Mouse (Mus musculus) right cerebral cortex, postnatal 36 days (tissue): ENCODE measurements around the gene Rps6kl1.

ENCODE experiments used
- DNase-seq, 2 experiments: peaks; one replicate each; pipeline ENCODE4 v3.0.0; 2022; ENCODE audit warnings: low spot score in 2 of 2, mixed read lengths in 1 of 2

Rps6kl1 gene

DNA sequence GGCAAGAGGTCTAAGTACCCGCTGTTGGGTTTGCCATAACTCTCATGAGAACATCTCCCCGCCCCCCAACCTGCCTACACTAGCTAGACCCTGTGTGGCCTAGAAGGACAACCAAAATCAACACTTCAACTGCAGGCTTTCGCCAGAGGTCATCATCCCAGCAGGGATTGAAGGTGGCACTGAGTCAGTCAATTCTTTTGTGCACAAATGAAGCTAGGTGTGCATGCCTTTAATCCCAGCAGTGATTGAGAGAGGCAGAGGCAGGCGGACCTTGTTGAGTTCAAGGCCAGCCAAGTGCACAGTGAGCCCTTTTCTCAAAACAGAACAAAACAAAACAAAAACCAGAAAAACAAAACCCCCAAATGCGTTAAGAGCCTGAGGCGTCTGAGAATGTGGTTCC, 10.0 kb downstream of the Rps6kl1 start:
- no peak for DNase-seq

DNA sequence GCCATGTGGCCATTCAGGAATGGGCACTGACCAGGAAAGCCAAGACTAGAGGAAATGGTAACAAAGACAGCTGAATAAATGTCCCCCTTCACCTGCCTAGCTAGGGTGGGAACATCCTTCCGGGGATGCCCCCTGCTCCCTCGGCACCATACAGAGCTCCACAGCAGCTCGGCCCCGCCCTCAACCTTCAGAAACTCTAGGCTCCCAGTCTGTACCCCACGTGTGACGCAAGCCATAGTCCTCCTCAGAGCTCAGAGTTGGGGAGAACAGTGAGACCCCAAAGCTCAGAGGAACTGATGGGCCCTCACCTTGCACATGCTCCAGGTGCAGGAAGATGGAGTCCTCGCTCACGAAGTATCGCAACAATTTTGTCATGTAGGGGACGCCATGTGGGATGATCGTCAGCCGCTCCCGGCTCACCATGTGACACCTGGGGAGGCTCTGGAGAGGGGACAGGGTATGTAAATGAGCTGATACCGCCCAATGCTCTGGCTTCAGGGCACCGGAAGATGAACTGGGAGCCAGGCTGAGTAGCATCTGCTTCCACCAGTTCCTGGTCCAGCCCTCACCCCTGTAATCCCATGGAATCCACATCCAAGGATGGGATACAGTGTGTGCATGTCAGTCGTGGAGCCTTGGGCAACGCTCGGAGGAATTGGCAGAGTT, 10.9 kb downstream of the Rps6kl1 start:
- no peak for DNase-seq

DNA sequence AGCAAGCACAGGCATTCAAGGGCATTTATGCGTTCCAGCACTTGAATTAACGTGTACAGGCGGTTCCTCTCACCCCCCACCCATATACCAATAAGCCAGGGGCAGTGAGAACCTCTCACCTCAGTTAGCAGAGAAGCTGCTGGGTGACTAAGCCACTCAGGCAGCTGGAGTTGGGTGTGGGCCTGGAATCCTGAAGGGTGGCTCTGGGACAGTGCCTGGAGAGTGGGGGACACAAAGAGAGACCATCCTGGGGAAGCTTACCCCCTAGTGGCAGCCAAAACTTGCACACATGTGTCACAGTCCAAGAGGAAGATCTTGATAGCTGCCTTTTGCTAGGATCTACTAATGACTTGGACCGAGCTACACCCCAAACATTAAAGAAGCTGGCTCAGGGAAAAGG, 14.4 kb downstream of the Rps6kl1 start:
- no peak for DNase-seq

DNA sequence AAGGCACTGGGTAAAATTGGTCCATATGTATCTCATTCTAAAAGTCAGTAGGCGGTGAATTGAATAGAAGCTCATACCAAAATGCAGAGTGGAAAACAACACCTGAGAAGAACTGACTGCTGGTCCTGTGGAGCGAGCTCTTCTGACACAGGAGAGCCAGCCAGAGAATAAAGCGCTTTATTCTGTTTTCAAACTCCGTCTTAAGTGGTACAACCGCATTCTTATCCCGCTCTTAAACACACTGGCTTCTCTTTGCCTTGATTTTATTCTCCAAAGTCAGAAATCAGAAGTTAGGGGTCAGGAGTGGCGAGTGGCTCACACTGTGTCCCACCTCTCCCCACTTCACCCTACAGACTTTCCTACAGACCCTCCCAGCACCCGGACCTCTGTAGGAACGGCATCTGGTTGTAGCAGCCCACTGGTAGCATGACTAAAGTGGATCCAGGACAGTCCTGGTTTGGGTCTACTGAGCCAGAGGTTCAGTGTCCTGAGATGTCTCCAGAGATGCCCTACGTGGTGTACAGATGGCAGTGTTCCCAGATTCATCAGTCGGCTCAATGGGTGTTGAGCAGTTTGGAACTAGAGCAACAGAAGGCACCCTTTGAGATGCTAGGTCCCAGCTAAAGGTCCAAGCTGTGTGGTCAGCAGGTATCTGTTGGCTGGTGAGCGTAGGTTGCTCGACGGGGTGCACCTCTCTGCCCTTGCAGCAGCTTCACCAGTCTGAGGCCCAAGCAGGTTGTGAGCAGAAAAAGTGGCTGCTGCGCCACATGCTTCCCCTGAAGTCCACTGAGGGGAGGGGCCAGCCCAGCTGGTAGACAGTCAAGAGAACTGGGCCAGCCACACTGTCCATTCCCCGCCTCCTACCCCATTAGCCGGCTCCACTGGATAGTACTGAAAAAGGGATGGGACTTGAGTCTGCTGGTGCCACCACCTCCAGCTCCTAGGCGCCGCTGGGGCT, 15.3 kb downstream of the Rps6kl1 start:
- no peak for DNase-seq

DNA sequence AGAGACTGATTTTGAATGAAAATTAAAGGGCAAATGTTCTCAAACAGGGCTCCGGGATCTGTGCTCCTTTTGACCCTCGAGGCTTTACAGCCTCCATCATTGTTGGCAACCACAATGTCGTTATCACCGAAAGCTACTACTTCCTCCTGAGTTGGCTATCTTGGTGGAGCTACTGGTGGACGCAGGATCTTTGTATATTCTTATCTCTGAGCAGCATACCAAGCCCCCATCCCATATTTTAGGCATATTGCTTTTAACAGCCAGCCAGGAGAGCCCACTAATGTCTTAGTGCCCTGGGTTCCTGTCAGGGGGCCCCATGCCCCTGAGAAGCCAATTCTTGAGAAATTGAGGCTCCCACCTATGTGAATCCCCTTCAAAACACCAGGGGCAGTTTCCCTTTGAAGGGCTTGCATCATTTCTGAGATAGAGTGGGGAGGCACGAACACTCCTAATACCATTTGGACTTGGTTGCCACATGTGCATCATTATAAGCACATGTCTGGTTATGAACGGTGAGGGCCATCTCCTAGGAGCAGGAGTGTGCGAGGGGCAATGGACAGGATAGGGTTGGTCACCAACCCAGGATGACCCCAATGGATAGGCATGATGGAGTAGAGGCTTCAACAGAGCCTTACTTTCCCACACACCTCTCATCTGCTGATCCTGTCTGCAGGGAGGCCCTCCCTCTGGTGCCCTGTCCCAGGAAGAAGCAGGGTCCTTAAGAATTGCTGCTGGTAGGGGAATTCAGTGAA, 16.8 kb downstream of the Rps6kl1 start:
- DNase-seq: no peak

DNA sequence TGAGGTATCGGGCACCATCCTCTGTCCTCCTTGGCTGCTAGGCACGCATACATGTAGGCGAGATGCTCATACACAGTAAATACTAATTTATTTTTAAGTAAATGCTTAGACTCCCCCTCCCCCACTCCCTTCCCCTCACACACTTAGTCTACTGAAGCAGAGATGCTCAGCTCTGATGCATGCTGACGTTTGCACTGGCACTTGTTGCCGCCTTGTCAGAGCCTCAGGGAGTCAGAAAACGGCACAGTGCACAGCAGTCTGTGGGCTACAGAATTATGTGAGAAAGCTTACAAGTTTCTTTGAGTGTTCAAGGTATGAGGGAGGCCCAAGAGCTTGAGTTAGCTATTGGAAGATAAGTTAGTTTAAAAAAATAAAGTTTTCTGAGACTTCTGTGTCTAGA, 19.7 kb downstream of the Rps6kl1 start:
- no peak for DNase-seq

DNA sequence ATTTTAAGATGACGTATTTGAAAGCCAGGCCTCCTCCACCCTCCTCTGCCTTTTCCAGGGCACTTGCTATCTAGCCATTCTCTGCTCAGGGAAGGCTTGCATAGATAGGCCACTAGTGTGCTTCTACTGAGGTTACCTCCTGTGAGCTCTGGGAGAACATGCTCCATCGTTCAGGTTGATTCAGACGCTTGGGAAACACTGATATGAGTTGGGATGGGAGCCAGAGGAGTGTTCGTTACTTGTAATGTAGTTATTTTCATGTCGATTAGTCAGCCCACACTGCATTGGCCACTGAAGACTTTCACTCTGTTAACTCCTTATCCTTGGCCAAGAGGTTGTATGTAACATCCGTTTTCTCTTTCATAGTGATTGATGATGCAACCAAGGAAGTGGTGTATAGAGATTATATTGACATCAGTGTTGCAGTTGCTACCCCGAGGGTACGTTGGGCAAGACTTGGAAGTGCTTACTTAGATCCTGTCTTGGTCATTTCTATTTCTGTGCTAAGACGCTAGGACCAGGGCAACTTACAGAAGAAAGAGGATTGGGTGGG, 21.6 kb downstream of the Rps6kl1 start:
- DNase-seq: no peak

DNA sequence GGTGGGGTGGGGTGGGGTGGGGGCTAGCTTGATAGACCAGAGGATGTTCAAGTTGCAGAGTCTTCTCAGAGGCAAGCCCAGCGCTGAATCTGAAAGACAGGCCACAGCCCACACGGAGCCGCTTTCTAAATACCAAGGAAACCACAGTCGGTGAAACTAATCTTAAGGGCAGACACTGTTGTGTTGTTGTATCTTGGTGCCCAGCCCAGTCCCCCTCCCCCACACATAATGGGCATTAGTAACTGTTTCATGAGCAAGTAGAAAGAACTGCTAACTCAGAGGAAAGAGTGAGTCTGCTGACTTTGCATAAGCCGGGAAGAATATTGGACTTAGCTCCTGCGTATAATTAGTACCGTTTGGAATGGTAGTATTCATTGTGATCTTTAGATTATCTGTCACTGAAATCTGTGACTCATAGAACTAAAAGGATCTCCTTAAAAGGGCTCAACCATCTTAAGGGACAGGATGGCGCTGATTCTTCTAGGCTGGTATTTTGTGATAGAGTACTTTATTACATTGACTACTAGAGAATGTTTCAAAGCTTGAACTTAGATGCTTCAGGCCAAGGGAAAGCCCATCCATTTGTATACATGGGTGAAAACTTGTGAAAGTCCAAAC, 24.0 kb downstream of the Rps6kl1 start:
- no peak for DNase-seq

DNA sequence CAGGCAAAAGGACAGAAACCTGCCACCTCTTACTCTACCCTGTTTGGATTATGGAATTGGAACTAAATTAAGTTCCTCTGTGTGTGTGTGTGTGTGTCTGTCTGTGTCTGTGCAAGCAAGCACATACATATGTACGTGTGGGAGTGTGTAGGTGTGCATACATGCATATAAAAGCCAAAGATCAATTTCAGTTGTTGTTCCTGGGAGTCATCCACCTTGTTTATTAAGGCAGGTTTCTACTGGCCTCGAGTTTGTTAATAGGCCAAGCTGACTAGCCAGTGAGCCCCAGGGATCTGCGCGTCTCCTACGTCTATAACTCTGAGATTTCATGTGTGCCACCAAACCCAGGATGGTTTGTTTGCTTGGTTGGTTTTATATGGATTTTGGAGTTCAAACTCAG, 26.3 kb downstream of the Rps6kl1 start:
- DNase-seq: no peak

DNA sequence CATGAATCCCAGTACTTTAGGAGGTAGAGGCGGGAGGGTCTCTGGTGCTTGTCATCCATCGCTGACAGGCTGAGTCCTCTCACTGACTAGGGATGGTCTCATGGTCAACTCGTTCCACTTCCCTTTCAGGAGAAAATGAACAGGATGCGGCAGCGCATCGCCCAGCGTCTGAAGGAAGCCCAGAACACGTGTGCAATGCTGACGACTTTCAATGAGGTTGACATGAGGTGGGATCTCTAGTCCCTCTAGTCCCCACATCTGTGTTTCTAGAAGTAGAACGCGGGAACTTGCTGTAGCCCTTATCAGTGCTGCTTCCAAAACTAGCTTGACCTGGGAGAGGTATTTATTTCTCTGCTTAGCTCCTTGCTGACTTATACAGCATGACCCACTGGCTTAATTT, 27.4 kb downstream of the Rps6kl1 start:
- no peak for DNase-seq

DNA sequence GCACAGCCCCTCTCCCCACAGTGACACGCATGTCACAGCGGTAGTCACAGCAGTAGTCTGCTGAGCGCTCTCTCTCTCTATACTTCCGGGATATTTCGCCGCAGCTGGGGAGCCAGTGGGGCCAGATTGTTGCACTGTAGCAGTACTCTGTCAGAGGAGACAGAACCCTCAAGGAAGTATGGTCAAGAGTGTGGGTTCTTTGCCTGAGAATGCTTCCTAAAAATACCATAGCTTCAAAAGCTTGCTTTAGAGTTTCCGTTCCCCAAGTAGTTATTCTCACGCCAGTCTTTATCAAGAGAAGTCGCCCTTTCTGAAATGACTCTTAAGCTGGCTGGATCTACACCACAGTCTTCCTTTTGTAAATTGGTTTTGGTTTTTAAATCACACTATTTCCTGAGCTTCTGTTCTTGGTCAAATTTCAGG, 27.9 kb downstream of the Rps6kl1 start:
- no peak for DNase-seq

DNA sequence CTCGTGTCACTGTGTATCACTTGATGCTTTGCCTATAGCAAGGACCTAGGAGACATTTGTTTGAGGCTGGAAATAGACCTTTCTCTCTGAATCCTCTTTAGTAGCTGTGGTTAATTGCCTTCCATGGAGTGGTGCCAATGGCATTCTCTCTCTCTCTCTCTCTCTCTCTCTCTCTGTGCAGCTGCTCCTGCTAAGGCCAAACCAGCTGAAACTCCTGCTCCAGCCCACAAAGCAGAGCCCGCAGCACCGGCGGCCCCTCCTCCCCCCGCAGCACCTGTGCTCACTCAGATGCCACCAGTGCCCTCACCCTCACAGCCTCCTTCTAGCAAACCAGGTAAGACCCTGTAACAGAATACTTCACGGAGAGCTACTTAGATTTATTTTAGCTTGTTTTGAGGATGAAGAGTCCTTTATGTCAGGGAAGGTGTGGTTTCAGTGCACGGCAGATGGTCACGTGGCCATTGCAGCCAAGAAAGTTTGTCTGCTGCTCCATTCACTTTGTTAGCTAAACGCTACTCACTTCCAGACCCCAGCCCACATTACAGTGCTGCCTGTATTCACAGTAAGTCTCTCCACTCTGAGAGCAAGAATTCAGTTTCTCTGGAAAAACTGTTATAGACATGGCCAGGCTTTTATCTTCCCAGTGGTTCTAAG, 29.1 kb downstream of the Rps6kl1 start:
- DNase-seq: no peak

DNA sequence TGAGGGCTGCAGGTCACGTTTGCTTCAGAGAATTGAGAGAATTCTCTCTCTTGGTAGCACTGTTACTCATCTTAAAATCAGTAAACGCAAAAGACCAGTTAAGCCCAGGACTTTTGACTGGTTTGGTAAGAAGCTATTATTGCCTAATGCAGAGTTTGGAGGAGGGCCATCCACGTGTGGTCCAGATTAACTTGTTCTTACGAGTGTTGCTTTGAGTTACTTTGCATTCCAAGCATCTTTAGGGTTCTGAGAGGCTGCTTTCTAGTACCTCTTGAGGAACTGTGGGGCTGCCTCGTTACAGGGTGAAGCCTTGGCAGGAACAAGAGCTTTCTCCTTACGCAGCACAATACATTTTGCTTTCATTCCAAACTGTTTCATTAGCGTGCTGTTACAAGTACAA, 35.4 kb downstream of the Rps6kl1 start:
- DNase-seq: no peak

DNA sequence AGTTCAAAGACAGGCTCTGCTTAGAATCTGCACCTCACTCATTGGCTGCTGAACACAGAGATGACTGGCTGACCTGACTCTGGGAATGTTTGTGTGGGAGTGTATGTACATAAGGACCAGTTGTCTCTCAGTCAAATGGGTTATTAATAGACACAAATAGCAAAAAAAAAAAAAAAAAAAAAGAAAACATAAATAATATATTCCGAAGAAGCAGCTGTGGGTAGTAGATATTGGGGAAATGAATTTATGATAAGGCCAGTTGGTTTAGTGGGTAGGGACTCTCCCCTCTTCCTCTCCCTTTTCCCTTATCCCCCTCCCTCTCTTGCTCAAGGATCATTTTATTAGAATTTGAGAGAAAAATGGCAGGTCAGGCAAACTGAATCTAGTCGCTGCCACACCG, 37.1 kb downstream of the Rps6kl1 start:
- no peak for DNase-seq

DNA sequence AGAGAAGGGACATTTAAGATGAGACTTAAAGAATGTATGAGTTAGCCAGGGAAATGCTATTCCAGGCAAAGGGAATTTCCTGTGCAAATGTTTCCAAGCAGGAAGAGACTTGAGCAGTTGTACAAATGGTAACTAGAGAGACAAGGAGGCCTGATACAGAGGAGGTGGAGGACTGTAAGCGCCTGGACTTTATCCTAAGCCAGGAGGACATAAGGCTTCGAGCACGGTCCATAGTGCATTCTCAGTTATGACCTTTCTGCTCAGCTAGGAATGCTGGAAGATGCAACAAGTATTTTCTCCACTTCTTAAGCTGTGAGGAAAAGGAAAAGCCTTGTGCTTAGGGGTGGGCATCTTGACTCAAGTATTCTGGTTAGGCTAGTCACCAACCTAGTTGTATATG, 37.7 kb downstream of the Rps6kl1 start:
- DNase-seq: no peak

DNA sequence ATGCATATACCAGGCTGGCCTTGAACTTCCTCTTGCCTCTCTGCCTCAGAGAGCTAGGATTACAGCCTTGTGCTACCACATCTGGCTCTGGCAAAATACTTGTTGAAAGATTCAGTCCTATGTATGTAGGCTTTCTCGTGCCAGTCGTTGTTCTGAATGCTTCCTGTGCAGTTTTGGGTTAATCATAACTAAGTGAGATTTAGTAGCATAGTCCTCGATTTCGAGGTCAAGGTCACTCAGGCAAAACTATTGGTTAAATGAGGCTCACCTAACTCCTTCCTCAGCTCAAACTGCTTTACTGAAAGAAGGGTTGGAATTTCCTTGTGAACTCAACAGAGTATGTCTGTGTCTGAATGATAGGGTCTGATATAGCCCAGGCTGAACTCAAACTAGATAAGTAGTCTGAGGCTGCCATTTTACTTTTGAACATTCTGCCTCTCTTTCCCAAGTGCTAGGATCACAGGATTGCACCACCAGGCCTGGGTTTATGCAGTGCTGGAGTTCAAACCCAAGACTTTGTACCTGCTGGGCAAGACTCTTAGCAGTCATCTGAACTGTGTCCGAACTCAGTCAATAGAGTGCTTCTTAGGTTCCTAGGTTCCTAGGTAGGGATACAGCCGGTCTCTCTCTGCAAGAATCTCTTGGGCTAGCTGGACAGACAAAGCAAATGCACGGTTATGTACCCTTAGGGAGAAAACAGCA, 38.4 kb downstream of the Rps6kl1 start:
- DNase-seq: no peak

DNA sequence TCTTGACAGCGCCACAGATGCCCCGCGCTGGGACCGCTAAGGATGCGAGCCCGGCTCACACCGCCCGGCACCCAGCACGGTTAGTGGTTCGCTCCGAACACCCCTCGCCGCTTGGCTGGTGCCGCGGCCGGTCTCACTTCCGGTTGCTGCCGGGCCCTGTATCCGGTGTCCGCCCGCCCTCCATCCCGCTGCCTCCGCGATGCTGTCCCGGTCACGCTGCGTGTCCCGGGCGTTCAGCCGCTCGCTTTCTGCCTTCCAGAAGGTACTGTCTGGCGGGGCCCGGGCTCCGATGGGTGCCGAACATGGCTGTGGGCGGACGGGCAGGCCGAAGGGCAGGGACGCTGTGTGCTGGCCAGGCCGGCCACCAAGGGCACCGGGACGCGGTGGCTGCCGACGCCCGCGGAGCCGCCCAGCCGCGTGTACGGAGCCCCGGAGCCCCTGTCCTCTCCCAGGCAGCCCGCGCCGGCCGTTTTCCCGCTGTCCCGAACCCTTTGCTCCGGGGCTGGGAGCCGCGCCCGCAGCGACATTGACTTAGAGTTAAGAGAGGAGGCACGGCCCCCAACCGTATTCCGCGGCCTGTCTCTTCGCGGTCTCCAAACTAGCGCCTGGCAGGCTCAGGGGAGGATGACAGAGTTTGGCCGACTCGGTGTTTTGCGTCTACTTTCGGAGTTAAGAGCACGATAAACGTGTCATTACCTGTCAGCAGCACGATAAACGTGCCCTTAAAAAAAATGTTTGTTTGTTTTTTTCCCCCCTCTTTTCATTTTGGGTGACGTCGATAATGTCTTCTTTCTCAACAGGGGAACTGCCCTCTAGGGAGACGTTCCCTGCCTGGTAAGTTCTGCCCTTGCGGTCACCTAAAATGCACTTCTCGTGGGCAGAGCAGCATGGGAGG, 40.1 kb downstream of the Rps6kl1 start, which contains the start of the genes Prox2 and Dlst:
Gene Prox2, minus strand, starts transcription at position 62 of the 895 bp plus-strand sequence.
Gene Dlst, plus strand, starts transcription at position 136 of the 895 bp plus-strand sequence.
- peak; percentile 80 to 83 for DNase-seq

DNA sequence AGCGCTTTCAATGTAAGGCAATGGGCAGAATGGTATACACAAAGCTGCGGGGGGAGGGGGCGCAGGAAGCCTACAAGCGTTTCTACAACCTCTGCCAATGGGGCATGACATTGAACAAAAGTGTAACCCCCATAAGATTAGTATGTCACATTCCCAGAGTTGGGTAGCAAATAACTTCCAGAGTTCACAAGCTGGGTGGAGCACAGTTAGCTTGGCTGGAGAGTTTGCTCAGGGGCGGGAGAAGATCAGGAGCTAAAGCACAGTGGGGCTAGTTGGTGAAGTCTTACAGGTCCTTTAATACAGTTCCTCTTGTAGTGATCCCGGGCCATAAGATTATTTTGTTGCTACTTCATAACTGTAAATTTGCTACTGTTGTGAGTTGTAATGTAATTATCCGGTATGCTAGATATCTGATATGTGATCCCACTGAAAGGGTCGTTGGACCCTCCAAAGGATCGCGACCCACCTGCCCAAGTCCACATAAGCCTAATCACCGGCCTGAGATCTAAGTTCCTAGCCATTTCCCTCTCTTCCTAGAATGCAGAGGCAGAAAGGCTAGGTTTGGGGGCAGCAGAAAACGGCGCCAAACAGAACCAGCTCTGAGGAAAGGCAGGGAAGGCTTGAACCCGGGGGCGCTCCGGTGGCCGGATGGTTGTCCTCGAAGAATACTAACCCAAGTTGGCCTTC, 40.9 kb downstream of the Rps6kl1 start:
- DNase-seq: no peak

DNA sequence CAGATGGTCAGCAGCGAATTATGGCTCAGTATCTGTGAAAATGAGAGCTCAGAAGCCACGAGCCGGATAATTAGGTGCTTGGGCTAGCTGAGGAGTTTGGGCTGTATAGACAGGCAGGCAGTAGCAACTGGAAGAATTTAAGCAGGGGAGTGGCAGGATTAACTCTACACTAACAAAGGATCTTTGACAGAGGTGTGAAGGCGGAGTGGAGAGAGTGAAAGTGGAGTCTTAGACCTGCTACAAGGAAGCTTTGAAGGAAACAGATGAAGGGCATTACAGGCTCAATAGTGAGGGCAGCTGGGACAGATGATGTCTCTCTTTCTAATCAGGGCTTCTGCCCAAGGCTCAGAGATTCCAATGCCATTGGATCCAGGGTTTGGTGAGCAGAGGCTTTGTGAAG, 41.6 kb downstream of the Rps6kl1 start:
- DNase-seq: no peak
